Mouse (Mus musculus) myocyte (in vitro differentiated cells): Measurements from ENCODE around the gene Irs2. TPM values are rescaled to one million over a fixed set of nuclear protein-coding genes. Genes with fewer than 3 reads are reported as not detected.

Source experiments
- H3K27me3 ChIP-seq: one replicate; pipeline ENCODE4 v1.6.1; 2011; ENCODE audit not compliant: control insufficient read depth, insufficient read depth, insufficient read length
- H3K36me3 ChIP-seq: one replicate; pipeline ENCODE4 v1.6.1; 2011; ENCODE audit not compliant: control insufficient read depth, insufficient read depth
- H3K4me2 ChIP-seq: one replicate; pipeline ENCODE4 v1.6.1; 2011; ENCODE audit warnings: low read depth, control low read depth
- H3K4me3 ChIP-seq: one replicate; pipeline ENCODE4 v1.5.1; 2011; ENCODE audit warnings: mild to moderate bottlenecking, control low read depth, moderate library complexity
- H3K79me2 ChIP-seq: one replicate; pipeline ENCODE4 v1.6.1; 2011; ENCODE audit not compliant: control insufficient read depth, insufficient read depth
- H3ac ChIP-seq: one replicate; pipeline ENCODE4 v1.6.1; 2011; ENCODE audit not compliant: control insufficient read depth, insufficient read length
- CEBPB ChIP-seq: IDR thresholded peaks from 2 replicates; pipeline ENCODE4 v1.6.1; 2011; ENCODE audit warnings: mild to moderate bottlenecking, moderate library complexity; ENCODE audit not compliant: poor library complexity, insufficient read depth, severe bottlenecking
- E2F4 ChIP-seq: IDR thresholded peaks from one replicate; pipeline ENCODE4 v1.6.1; 2011; ENCODE audit warnings: mild to moderate bottlenecking, control low read depth, moderate library complexity; ENCODE audit not compliant: insufficient read depth
- MAX ChIP-seq: IDR thresholded peaks from one replicate; pipeline ENCODE4 v1.6.1; 2011; ENCODE audit warnings: low read depth, mild to moderate bottlenecking, control low read depth
- MYOD1 ChIP-seq, 3 experiments: IDR thresholded peaks; one replicate each; pipeline ENCODE4 v1.6.1; 2011; ENCODE audit warnings: control low read depth in 2 of 3, low read depth in 2 of 3, mild to moderate bottlenecking in 2 of 3, moderate library complexity in 1 of 3; ENCODE audit not compliant: insufficient read length in 2 of 3, control insufficient read depth in 1 of 3
- MYOG ChIP-seq, 3 experiments: IDR thresholded peaks; one replicate each; pipeline ENCODE4 v1.6.1; 2011; ENCODE audit warnings: control low read depth in 2 of 3, low read depth in 2 of 3, mild to moderate bottlenecking in 2 of 3; ENCODE audit not compliant: insufficient read length in 2 of 3, control insufficient read depth in 1 of 3, insufficient read depth in 1 of 3
- POLR2A ChIP-seq: IDR thresholded peaks from one replicate; pipeline ENCODE4 v1.6.1; 2011; ENCODE audit warnings: low read depth, mild to moderate bottlenecking, control low read depth, moderate library complexity; ENCODE audit not compliant: insufficient read length
- POLR2AphosphoS2 ChIP-seq: IDR thresholded peaks from one replicate; pipeline ENCODE4 v1.6.1; 2011; ENCODE audit warnings: low read depth, control low read depth; ENCODE audit not compliant: insufficient read length
- REST ChIP-seq: IDR thresholded peaks from one replicate; pipeline ENCODE4 v1.6.1; 2011; ENCODE audit warnings: mild to moderate bottlenecking, control low read depth, moderate library complexity; ENCODE audit not compliant: insufficient read depth, insufficient read length
- SRF ChIP-seq: IDR thresholded peaks from one replicate; pipeline ENCODE4 v1.6.1; 2011; ENCODE audit warnings: low read depth; ENCODE audit not compliant: control insufficient read depth, insufficient read length
- TCF12 ChIP-seq: IDR thresholded peaks from one replicate; pipeline ENCODE4 v1.6.1; 2011; ENCODE audit warnings: mild to moderate bottlenecking, control low read depth; ENCODE audit not compliant: poor library complexity, insufficient read depth, severe bottlenecking
- TCF3 ChIP-seq: IDR thresholded peaks from one replicate; pipeline ENCODE4 v1.6.1; 2011; ENCODE audit warnings: low read depth, control low read depth; ENCODE audit not compliant: insufficient read length
- USF1 ChIP-seq: IDR thresholded peaks from one replicate; pipeline ENCODE4 v1.6.1; 2011; ENCODE audit warnings: low read depth, mild to moderate bottlenecking, control low read depth, moderate library complexity
- polyA plus RNA-seq: library from polyadenylated mRNA; unstranded; fragments of >200 nt; fragmentation: generic; extraction: Trizol; gene quantifications from one replicate; pipeline ENCODE4 v1.2.1, GENCODE M21; 2012; ENCODE audit warnings: missing spikeins

Gene Irs2
- polyA plus RNA-seq, 1 experiment: 2.0 TPM

DNA sequence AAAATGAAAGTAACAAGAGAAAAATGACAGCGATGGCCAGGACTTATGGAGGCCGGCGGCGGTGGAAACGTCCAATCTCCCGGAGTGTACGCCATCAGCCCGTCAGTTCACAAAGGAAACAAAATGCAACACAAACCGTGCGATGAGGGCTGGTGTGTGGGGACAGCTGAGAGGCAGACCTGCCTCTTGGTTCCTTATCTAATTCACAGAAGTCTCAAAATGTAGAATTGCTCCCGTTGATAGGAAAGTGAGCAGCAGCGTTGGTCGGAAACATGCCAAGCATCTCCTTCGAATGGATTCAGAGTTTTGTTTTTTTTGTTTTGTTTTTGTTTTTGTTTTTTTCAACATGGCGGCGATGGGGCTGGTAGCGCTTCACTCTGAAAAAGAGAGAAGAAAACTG, 21.6 kb downstream of the Irs2 start:
- Histone ChIP-seq H3K36me3 (peaks cover 10% of the 10 kb centered on the region), H3ac (no peak overlapping the region), H3K79me2 (no peaks in the 10 kb centered on the region), H3K4me2 (no peak overlapping the region), H3K4me3 (no peak overlapping the region), H3K27me3 (no peaks in the 10 kb centered on the region)
- no peak for TF ChIP-seq MAX
- TF ChIP-seq USF1: no peak
- no peak for TF ChIP-seq SRF
- no peak for TF ChIP-seq POLR2AphosphoS2
- TF ChIP-seq POLR2A: no peak
- TF ChIP-seq TCF12: no peak
- no peak for TF ChIP-seq REST

DNA sequence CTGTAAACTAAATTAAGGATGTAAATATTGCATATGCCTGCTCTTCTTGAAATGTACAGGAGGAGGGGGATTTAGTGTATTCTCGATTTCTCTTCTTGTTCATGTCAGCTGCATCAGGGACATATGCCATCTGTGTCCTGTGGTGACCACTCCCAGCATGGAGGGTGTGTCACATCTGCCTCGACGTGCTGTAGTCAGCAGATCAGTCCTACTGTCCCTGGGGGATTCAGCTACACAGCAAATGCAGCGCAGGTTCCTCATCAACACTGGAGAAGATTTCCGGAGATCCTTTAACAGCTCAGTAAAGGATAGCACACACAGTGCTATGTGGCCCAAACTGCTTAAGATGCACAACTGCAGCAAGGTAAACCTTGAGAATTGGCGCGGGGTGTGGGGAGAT, 23.2 kb downstream of the Irs2 start:
- Histone ChIP-seq H3K4me2 (no peak overlapping the region), H3K27me3 (no peaks in the 10 kb centered on the region), H3K4me3 (no peak overlapping the region), H3ac (no peak overlapping the region), H3K36me3 (peaks cover 10% of the 10 kb centered on the region), H3K79me2 (no peaks in the 10 kb centered on the region)
- no peak for TF ChIP-seq POLR2A
- no peak for TF ChIP-seq MYOD1 (IDR thresholded peaks at IDR 0.05; ENCODE audit: control insufficient read depth in 1 of 3, insufficient read length in 2 of 3, low read depth in 2 of 3)
- TF ChIP-seq POLR2AphosphoS2: no peak
- no peak for TF ChIP-seq REST

DNA sequence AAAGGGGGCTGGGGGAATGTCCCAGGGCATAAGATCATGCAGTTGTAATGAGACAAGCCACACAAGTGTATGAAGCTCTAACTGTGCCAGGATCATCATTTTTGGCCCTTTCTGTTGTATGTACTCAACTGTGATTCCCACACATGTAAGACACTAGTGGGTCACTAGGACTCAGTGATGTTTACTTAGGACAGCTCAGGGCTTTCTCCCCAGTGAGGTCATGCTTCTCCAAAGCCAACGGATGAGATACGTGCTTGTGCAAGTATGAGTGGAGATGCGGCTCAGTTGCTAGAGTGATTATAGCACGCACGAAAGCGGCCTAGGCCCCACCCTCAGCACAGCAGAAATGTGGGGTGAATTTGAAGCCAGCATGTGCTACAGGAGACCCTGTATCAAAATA, 27.4 kb downstream of the Irs2 start:
- Histone ChIP-seq H3K79me2 (no peaks in the 10 kb centered on the region), H3K36me3 (peaks cover 5% of the 10 kb centered on the region), H3K4me3 (no peak overlapping the region), H3K27me3 (no peaks in the 10 kb centered on the region), H3ac (no peak overlapping the region), H3K4me2 (no peak overlapping the region)
- TF ChIP-seq USF1 (no peak), POLR2AphosphoS2 (no peak), CEBPB (no peak), POLR2A (no peak), E2F4 (no peak), TCF12 (no peak), MAX (no peak), TCF3 (no peak), MYOD1 (IDR thresholded peaks at IDR 0.05; ENCODE audit: control insufficient read depth in 1 of 3, insufficient read length in 2 of 3, low read depth in 2 of 3) (no peak)

DNA sequence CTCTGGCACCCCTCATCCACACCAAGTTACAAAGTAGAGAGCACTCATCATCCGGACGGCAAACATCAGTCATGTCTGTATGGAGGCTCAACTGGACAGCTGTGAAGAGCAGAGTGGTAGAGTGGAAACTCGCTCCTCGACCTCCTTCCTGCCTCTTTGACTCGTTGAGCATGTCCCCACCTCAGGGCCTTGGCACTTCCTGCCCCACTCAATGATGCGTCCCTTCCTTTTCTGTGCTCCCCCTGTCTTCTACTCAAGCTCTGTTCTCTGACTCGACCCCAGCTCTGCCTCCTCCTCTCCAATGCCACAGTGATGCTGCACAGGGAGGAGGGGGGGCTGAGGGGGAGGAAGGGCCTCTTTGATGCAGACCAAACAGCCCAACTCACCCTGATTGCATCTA, 28.3 kb downstream of the Irs2 start:
- TF ChIP-seq MYOD1 (IDR thresholded peaks at IDR 0.05; ENCODE audit: control insufficient read depth in 1 of 3, insufficient read length in 2 of 3, low read depth in 2 of 3): no peak
- no peak for TF ChIP-seq REST
- no peak for TF ChIP-seq CEBPB
- TF ChIP-seq TCF12: no peak
- TF ChIP-seq USF1: no peak
- no peak for TF ChIP-seq TCF3
- TF ChIP-seq SRF: no peak
- peaks cover 5% of the 10 kb centered on the region for H3K36me3 ChIP-seq
- H3K79me2 ChIP-seq: no peaks in the 10 kb centered on the region
- H3K27me3 ChIP-seq: no peaks in the 10 kb centered on the region
- H3K4me3 ChIP-seq: no peak overlapping the region
- no peak overlapping the region for H3K4me2 ChIP-seq
- H3ac ChIP-seq: no peak overlapping the region

DNA sequence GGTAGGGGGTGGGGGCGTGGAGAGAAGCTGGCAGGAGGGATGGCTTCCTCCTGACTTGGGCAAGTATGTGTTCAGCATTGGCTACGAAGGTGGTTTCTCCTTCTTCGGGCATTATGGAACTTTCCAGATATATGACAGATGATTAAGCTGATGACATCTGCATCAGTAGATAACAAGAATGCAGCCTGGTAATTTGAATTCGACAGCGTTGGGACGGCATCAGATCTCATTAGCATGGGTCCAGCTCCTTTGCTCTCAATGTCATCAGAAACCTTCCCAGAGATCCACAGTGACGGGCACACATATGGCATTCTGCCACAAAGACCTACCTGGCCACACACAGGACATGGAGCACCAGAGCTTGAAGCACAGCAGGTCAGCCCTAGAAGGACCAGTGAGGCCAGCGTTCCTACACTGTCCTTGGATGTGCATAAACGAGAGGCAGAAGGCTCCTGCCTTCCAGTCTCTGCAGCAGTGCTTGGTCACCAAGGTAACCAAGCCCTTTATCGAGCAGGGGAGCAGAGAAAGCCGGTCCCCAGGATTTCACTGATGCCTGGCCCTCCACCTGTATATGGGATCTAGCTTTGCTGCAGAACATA, 29.0 kb downstream of the Irs2 start:
- Histone ChIP-seq H3K36me3 (no peaks in the 10 kb centered on the region), H3K27me3 (no peaks in the 10 kb centered on the region), H3ac (no peak overlapping the region), H3K79me2 (no peaks in the 10 kb centered on the region), H3K4me2 (no peak overlapping the region), H3K4me3 (no peak overlapping the region)
- TF ChIP-seq CEBPB: no peak
- TF ChIP-seq SRF: no peak
- TF ChIP-seq MAX: no peak
- TF ChIP-seq MYOD1 (IDR thresholded peaks at IDR 0.05; ENCODE audit: control insufficient read depth in 1 of 3, insufficient read length in 2 of 3, low read depth in 2 of 3): no peak

DNA sequence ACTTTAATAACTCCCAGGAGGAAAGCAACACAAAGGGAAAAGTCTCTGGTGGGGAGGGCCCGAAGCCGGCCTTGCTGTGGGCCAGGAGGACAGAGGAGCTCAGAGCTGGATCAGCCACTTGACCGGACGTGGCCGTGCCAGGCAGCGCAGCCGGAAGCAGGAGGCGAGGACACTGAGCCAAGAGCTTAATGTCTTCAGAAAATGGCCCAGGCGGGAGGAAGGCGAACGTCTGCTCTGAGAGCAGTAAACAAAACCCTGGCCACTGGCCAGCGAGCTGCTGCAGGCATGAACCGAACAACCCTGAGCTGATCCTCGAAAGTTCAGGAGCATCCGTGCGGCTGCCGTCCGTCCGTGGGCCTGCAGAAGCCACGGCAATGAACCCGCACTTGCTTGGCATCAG, 29.9 kb downstream of the Irs2 start:
- Histone ChIP-seq H3K4me2 (no peak overlapping the region), H3K4me3 (no peak overlapping the region)

More for the DNA sequence above, 29.9 kb downstream of the Irs2 start:
- Histone ChIP-seq H3ac (no peak overlapping the region), H3K79me2 (no peaks in the 10 kb centered on the region), H3K27me3 (no peaks in the 10 kb centered on the region), H3K36me3 (no peaks in the 10 kb centered on the region)
- TF ChIP-seq CEBPB (no peak), POLR2A (no peak), REST (no peak), MYOD1 (IDR thresholded peaks at IDR 0.05; ENCODE audit: control insufficient read depth in 1 of 3, insufficient read length in 2 of 3, low read depth in 2 of 3) (no peak), E2F4 (no peak), MAX (no peak), USF1 (no peak), TCF12 (no peak), TCF3 (no peak), MYOG (IDR thresholded peaks at IDR 0.05; ENCODE audit: control insufficient read depth in 1 of 3, insufficient read depth in 1 of 3, insufficient read length in 2 of 3, low read depth in 2 of 3) (no peak), SRF (no peak), POLR2AphosphoS2 (no peak)
